Mouse (Mus musculus) thymus, postnatal 25 days (tissue): Measurements from ENCODE around the gene Serinc3.

Source experiments
- DNase-seq: peaks from one replicate; pipeline ENCODE4 v3.0.0; 2022

Serinc3 gene

DNA sequence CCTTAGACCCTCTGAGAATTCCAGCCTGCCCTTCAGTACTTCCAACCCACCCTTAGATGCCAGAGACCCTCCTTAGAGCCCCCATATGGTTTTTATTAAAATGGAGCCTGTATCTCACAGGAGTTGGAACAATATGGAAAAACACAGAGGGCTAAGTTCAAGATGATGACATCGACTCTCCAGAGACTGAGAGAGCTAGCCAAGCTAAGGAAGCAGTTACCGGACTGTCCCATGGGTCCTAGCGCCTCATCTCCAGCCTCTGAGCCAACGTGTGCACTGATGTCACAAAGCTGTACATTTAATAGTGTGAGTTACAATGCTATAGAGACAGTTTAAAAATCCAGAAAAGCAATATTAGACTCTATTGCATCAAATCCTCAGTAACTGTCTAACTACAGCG lies 53.9 kb downstream of the Serinc3 start:
- DNase-seq, result no peak

DNA sequence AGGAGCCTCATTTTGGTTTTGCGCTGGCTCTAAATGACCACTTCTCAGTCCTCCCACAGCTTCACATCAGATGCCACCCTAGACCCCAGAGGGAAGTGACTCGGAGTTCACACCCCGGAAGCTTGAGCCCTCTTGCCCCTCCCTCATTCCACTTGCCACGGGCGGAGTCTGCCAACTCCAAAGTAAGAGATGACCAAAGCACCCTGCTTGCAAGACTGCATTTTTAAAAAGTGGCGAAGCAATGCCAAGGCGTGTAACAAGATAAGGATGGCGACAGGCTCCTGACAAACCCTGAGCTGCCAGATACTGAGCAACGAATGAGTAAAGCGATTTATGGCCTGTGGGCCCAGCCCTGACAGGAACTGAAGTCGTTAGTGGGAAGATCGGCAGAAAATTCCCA lies 54.7 kb downstream of the Serinc3 start:
- no peak for DNase-seq

DNA sequence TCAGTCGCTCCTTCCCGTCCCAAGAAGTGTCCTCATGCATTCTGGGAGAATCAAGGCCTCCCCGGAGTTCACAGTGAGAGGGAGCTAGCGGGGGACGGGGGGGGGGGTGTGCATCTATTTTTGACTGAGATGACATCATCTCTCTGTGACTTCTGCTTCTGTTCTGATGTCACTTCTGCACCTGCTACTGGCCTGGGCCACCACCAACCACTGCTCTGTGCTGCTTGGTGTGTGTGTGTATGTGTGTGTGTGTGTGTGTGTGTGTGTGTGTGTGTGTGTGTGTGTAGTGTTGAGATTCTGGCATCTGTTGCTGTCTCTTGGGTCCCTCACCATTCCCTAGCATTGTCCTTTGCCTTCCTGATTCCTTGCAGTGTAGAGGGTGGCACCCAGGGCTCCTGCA lies 57.4 kb downstream of the Serinc3 start:
- no peak for DNase-seq

DNA sequence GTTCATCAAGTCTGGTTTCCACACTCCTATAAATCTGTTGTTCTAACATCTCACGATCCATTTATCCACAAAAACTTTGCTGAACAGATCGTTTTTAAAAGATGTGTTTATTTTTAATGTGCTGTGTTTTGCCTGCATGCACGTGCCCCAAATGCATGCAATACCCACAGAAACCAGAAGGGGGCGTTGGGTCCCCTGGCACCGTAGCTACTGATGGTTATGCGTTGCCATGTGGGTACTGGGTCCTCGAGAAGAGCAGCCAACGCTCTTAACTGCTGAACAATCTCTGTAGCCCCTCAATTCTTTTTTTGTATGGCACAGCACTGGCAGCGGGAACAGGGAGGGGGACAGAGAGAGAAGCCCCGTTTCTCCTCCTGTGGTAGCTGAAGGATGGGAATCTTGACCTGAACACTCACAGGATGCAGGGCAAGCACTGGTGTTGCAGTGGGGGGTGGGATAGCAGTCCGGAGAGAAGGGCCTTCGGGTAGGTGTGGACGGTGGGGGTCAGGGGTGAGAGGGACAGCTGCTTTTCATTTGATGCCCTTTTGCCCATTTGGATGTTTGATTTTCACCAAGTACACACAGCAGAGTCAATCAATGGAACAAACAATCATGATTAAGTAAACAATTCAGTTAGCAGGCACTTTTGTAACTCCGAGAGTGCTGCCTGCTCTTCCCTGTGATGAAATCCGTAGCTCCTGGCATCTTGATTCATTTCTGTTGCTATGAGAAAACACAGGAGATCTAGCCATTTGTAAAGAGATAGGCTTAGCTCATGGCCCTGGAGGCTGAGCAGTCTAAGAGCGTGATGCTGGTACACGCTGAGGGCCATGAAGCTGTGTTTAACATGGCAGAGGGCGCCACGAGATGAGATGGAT lies 58.3 kb downstream of the Serinc3 start:
- DNase-seq, result peak; percentile 60

DNA sequence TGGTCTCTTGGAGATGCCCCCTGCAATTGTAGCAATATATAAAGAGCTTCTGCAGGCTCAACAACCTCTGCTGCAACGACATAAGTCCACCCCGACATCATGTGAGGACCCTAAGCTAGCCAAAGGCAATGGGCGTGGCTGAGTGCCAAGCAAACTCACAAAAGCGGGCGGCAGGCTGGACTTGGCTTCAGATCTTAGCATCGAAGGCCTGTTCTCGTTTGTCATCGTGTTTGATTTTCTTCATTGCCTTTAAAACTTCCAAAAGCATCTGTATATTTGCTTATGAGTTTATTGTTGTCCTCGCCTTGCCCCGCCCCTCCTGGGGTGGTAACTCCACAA lies 60.9 kb downstream of the Serinc3 start:
- DNase-seq, result no peak

DNA sequence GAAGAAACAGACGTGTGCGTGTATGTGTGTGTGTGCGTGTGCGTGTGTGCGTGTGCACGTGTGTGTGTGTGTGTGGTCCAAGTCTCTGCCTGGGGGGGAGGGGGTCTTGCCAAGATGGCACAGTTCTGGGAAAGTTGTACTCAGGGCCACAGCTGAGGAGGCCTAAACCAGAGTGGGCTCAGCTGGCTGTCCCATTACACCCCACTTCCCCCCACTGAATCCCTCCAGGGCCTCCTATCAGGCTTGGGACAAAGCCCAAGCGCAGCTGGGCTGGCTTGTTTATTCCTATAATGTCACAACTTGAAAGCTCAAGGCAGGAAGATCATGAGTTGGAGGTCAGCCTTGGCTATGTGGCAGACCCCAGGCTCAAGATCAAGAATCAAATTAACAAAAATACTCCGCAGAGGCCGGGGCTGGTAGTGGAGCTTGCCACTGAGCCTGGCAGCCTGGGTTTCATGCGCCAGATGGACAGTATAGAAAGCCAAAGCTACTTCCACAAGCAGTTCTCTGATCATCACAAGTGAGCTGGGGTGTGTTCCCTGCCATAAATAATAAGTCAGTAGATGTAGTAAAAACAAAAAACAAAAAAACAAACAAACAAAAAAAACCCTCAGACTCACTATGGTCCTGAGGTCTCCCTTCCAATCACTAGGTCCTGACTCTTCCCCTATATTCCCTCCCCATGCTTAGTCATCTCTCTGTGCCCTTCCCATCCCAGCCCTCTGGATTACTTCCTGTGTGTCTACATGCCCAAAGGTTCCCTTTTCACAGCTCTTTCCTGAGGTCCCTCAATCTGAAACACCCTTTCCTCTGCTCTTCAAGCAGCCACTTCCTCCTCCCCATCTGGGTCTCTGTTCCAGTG lies 61.5 kb downstream of the Serinc3 start:
- DNase-seq, result no peak

DNA sequence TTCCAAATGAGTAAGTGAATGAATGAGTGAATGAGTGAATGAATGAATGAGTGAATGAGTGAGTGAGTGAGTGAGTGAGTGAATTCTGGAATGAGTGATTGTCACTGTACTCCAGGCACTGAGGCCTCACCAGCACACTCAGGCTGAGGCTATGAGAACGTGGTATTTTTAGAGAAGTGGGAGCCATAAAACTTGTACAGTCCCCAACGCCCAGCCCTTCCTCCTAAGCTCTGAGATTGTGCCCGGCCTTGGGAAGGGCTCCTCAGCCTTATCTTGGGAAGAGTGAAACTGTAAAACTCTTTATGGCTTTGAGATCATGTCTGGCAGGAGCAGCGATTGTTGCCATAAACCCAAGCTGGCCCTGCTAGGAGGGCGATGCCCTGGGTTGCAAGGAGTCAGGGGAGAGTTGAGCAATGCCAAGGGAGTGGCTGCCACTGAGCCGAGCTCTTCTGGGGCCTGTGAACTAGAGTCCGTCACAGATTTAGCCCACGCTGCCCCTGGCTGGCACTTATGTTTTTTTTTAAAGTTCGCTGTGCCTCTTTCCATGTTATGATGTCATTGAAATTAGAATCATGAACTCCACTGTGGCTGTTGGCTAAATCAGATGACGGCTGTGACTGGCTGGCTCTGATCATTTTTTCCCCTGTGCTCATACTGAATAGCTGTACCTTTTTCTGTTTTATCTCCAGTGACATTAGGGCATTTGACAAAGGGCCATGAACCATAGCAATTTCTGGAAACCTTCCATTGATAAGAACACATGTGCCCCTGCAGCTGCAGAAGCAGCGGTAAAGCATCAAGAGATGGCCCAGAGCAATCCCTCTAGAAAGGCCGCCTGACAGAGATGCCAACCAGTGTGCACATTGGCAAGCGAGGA lies 64.6 kb downstream of the Serinc3 start:
- no peak for DNase-seq

DNA sequence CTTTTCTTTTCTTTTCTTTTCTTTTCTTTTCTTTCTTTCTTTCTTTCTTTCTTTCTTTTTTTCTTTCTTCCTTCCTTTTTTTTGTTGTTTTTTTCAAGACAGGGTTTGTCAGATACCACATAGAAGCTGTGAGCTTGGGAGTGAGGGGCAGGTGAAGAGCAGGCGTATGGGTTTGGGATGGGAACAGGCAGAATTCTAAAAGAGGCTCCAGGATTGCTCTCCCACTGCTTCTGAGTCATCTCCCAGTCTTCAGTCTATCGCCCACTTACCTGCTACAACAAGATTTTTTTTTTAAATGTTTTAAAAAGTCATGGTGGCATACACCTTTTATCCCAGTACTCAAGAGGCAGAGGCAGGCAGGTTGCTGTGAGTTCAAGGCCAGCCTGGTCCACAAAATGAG lies 66.9 kb downstream of the Serinc3 start:
- no peak for DNase-seq

DNA sequence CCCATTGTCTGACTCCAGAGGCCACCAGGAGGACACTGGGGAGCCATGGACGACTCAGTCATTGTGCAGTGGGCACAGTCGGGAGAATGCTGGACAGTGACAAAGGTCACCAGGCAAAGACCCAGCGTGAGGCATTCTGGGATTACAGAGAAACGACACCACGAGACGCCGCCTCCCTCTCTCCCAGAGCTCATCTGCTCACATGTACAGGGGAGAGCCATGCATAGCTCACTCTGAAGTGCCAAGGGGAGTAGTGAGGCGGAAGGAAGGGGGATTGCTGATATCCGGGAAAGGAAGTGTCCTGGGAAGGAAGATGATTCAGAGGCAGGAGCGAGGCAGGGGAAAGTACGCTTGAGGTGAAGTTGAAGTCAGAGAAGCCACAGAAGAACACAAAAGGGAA lies 69.7 kb downstream of the Serinc3 start:
- no peak for DNase-seq

DNA sequence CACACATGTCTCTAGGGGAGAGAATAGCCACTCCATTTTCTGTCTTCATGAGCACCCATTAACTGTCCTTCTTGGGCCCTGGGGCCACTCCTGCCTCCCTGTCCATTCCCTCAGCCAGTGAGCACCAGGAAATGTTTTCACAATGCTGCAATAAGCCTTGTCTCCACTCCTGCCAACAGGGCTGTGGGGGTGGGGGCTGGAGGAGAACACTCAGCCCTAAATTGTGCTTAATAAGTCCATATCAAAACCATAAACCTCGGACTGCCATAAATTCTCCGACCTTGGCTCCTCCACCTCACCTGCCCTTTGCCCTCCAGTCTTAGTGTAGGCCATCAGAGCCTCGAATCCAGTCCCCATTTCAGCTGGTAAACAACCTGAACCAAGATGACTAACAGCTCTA lies 70.6 kb downstream of the Serinc3 start:
- DNase-seq, result no peak
